Mouse (Mus musculus) embryonic facial prominence, embryonic 11.5 days (tissue): ENCODE measurements at regions not wholly inside any gene's neighbourhood (a gene's known extent, or its start where the extent isn't known, plus 50 kb on each side); places are given as distances from the start of the nearest gene placed in this dataset.

Experiments used
- ATAC-seq: fragments of 200-750 bp; cut with Nextera tagmentation; replicated peaks from 2 replicates; pipeline ENCODE4 v1.8.0; 2017; ENCODE audit warnings: low read depth; ENCODE audit not compliant: insufficient number of reproducible peaks, low FRiP score, low TSS enrichment
- DNase-seq: peaks from one replicate; pipeline ENCODE4 v3.0.0-alpha.2; 2015; ENCODE audit warnings: low spot score
- H3K27ac ChIP-seq: fragments of 300-500 bp; sonication (generic); replicated peaks from 2 replicates; pipeline ENCODE4 v1.5.1; 2014; ENCODE audit warnings: mild to moderate bottlenecking, low read depth, low read length, control low read depth
- H3K27me3 ChIP-seq: fragments of 300-500 bp; sonication (generic); 2 replicates; pipeline ENCODE4 v1.6.1; 2014; ENCODE audit warnings: mild to moderate bottlenecking, low read length, moderate library complexity, mixed read lengths; ENCODE audit not compliant: control insufficient read depth, insufficient read depth
- H3K36me3 ChIP-seq: fragments of 300-500 bp; sonication (generic); replicated peaks from 2 replicates; pipeline ENCODE4 v1.6.1; 2014; ENCODE audit warnings: low read depth, mild to moderate bottlenecking, low read length, moderate library complexity, mixed read lengths; ENCODE audit not compliant: control insufficient read depth, insufficient read depth
- H3K4me1 ChIP-seq: fragments of 300-500 bp; sonication (generic); 2 replicates; pipeline ENCODE4 v1.6.1; 2014; ENCODE audit warnings: low read length, mixed read lengths; ENCODE audit not compliant: control insufficient read depth, insufficient read depth
- H3K4me2 ChIP-seq: fragments of 300-500 bp; sonication (generic); 2 replicates; pipeline ENCODE4 v1.6.1; 2014; ENCODE audit warnings: low read depth, mild to moderate bottlenecking, control low read depth, low read length, moderate library complexity
- H3K4me3 ChIP-seq: fragments of 300-500 bp; sonication (generic); 2 replicates; pipeline ENCODE4 v1.5.1; 2014; ENCODE audit warnings: low read depth, low read length, control low read depth
- H3K9ac ChIP-seq: fragments of 300-500 bp; sonication (generic); replicated peaks from 2 replicates; pipeline ENCODE4 v1.6.1; 2014; ENCODE audit warnings: mild to moderate bottlenecking, control low read depth, low read length
- H3K9me3 ChIP-seq: fragments of 300-500 bp; sonication (generic); replicated peaks from 2 replicates; pipeline ENCODE4 v1.6.1; 2016; ENCODE audit warnings: mild to moderate bottlenecking, low read length, inconsistent platforms, mixed read lengths; ENCODE audit not compliant: control insufficient read depth
- WGBS: fragments of 180-500 bp; shearing (Covaris S2); extraction: QIAGEN DNeasy Blood & Tissue Kit; methylation state at CpG from one replicate; pipeline ENCODE4 v1.1.7; 2014; 5-methylcytosine and 5-hydroxymethylcytosine counted together

GRCm38 (mm10) chr5:119550916-119551315 is 119.6 kb upstream of the Tbx3 start:
- Histone ChIP-seq H3K4me2 (no peak overlapping the region), H3K27me3 (no peaks in the 10 kb centered on the region), H3K9ac (no peak overlapping the region), H3K36me3 (no peaks in the 10 kb centered on the region), H3K4me1 (no peaks in the 10 kb centered on the region), H3K9me3 (no peaks in the 10 kb centered on the region), H3K4me3 (no peak overlapping the region), H3K27ac (no peak overlapping the region)
- WGBS: 15% methylated on average over 6 of the region's 6 CpGs
- ATAC-seq (no peak), DNase-seq (no peak)

DNA sequence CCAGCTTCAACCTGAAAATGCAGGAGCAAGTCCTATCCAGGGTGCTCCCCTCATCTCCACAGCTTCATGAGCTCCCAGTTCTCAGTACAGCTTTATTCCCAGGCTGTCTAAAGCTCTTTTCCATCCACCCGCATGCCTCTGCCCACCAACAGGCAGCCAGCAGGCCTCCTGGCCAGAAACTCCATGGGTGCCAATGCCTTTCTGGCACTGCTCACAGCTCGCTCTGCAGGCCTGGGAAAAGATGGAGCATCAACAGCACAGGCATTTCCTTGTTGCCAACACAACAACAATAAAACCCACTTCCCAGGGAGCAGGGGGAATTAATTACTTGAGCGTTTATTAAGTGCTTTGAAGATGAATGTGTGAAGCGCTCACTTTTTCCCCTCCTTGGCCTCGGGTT is 117.0 kb upstream of the Tbx3 start:
- Histone ChIP-seq H3K4me3 (no peak overlapping the region), H3K9ac (no peak overlapping the region), H3K27ac (no peak overlapping the region), H3K4me2 (no peak overlapping the region), H3K27me3 (no peaks in the 10 kb centered on the region), H3K9me3 (no peaks in the 10 kb centered on the region), H3K4me1 (no peaks in the 10 kb centered on the region), H3K36me3 (no peaks in the 10 kb centered on the region)
- DNase-seq (no peak), ATAC-seq (no peak)
- 51% methylated on average over 5 of the region's 5 CpGs for WGBS

DNA sequence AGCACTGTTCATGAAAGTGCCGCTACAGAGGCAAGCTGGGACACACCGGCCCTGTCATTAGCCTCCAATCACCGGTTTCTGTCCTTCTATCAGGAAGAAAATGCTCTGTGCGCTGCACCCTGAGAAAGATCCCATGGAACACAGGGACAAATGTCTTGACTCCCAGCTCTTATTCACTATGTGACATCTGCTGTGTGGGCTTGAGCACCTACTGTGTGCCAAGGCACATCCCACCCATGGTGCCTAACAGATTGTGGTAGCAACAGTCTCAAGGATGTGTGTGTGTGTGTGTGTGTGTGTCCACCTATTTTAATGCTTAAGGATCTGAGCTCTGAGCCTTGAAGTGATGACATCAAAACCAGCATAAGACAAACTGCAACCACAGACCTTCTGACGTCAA is 113.4 kb upstream of the Tbx3 start:
- ATAC-seq (no peak), DNase-seq (no peak)
- H3K36me3 ChIP-seq: no peaks in the 10 kb centered on the region
- no peak overlapping the region for H3K9ac ChIP-seq
- H3K9me3 ChIP-seq: no peaks in the 10 kb centered on the region
- WGBS: 75% methylated on average over 5 of the region's 5 CpGs
- no peak overlapping the region for H3K27ac ChIP-seq
- no peak overlapping the region for H3K4me2 ChIP-seq
- H3K4me3 ChIP-seq: no peak overlapping the region
- no peaks in the 10 kb centered on the region for H3K4me1 ChIP-seq
- H3K27me3 ChIP-seq: no peaks in the 10 kb centered on the region

- Histone ChIP-seq H3K9me3 (no peaks in the 10 kb centered on the region), H3K9ac (no peak overlapping the region), H3K4me2 (no peak overlapping the region), H3K4me3 (no peak overlapping the region), H3K27me3 (no peaks in the 10 kb centered on the region), H3K4me1 (0 out of 2 replicates have a peak, but pooled peaks cover 2% of the 10 kb centered on the region), H3K36me3 (no peaks in the 10 kb centered on the region), H3K27ac (no peak overlapping the region)
- WGBS: 82% methylated on average over 11 of the region's 11 CpGs
- no peak for DNase-seq
- ATAC-seq: no peak
These were observed 110.8 kb upstream of the Tbx3 start for GRCm38 (mm10) chr5:119559696-119560095.

DNA sequence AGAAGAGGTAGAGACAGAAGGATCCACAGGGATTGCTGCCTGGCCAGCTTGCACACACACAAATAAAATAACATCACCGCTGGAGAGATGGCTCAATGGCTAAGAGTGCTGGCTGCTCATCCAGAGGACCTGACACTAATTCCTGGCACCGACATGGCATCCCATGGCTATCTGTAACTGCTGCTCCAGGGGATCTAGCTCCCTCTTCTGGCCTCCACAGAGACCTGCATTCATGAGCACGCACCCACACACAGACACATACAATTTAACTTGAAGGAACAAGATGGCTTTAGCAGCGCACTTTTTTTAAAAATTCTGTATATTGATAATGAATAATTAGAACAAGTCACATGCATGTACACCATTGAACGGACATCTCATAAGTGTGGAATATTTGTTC is 110.1 kb upstream of the Tbx3 start:
- Histone ChIP-seq H3K27me3 (no peaks in the 10 kb centered on the region), H3K9me3 (no peaks in the 10 kb centered on the region), H3K4me1 (0 out of 2 replicates have a peak, but pooled peaks cover 2% of the 10 kb centered on the region), H3K4me2 (no peak overlapping the region), H3K36me3 (no peaks in the 10 kb centered on the region), H3K27ac (no peak overlapping the region), H3K9ac (no peak overlapping the region), H3K4me3 (no peak overlapping the region)
- DNase-seq: no peak
- ATAC-seq: no peak
- 93% methylated on average over 5 of the region's 5 CpGs for WGBS

- Histone ChIP-seq H3K9ac (no peak overlapping the region), H3K4me2 (no peak overlapping the region), H3K36me3 (no peaks in the 10 kb centered on the region), H3K9me3 (no peaks in the 10 kb centered on the region), H3K27me3 (no peaks in the 10 kb centered on the region), H3K27ac (no peak overlapping the region), H3K4me3 (no peak overlapping the region), H3K4me1 (0 out of 2 replicates have a peak, but pooled peaks cover 2% of the 10 kb centered on the region)
- no peak for DNase-seq
- WGBS: 85% methylated on average over 7 of the region's 7 CpGs
- ATAC-seq: no peak
These were observed 108.9 kb upstream of the Tbx3 start for GRCm38 (mm10) chr5:119561531-119561930.

DNA sequence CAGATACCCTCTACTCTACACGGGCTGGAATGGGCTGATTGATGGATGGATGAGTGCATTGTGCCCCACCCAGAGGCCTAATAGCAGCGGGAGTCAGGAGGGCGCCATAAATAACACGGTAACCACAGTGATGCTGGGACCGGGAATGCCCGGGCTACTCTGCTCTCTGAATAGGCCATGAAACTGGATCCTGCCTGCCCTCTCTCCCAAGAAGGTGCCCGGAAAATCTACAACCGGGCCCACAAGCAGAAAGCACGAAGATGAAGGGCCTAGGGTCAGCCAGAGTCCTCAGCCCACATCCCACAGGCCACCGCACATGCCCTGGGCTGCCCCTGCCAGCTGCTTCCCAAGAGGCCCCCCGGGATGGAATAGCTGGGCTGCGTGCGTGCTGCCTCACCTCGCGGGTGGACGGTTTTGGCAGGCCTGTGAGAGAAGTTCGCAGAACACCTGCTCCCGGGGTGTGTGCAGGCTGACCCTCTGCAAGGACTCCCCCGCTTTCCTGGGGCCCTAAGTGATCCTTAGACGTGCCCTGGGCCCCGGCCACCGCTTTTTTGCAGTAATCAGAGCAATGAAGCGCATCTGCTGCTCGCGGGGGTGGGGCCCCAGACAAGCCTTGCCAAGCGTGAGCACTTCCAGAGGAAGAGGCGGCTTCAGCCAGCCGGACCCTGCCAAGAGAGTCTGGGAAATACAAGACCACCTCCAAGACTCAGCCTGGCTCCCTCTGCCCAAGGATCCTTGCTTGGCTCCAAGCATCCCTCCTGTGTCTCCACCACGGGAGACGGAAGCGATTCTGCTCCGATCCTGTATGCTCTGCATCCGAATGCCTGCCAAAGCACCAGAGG is 106.7 kb upstream of the Tbx3 start:
- H3K4me1 ChIP-seq: 0 out of 2 replicates have a peak, but pooled peaks cover 2% of the 10 kb centered on the region
- H3K9me3 ChIP-seq: no peaks in the 10 kb centered on the region
- no peaks in the 10 kb centered on the region; the same call in 1 of the 2 replicates for H3K27me3 ChIP-seq
- DNase-seq (no peak), ATAC-seq (peak; percentile 44; the same call in 1 of the 2 replicates)
- no peak overlapping the region for H3K27ac ChIP-seq
- 23% methylated on average over 33 of the region's 33 CpGs for WGBS
- no peak overlapping the region for H3K4me3 ChIP-seq
- H3K9ac ChIP-seq: no peak overlapping the region
- no peaks in the 10 kb centered on the region for H3K36me3 ChIP-seq
- H3K4me2 ChIP-seq: no peak overlapping the region

DNA sequence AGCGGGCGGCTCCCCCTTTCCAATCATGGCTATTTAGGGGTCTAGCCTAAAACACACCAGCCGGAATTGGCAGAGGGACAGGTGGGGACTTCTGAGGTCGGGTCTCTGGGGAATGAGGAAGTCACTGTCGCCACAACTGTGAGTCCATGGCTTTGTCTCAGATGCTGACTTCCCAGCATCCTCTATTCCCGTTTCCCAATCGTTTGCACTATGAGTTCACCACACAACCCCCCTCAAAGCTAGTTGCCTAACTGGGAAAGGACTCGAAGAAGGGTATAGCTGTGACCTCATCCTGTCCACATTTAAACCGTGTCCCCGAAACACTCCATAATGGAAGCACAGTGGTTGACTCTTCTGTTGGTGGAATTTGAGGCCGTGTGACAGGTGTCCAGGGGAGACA is 102.8 kb upstream of the Tbx3 start:
- Histone ChIP-seq H3K9me3 (peaks cover 3% of the 10 kb centered on the region), H3K4me1 (0 out of 2 replicates have a peak, but pooled peaks cover 2% of the 10 kb centered on the region), H3K9ac (no peak overlapping the region), H3K27me3 (no peaks in the 10 kb centered on the region; the same call in 1 of the 2 replicates), H3K27ac (no peak overlapping the region), H3K36me3 (no peaks in the 10 kb centered on the region), H3K4me3 (no peak overlapping the region), H3K4me2 (no peak overlapping the region)
- ATAC-seq (no peak), DNase-seq (no peak)
- 81% methylated on average over 11 of the region's 11 CpGs for WGBS
